Mouse (Mus musculus): ENCODE results near the gene Thbs2.
"Not testable (repeated sequence)": the region's sequence is repeated elsewhere in the genome, so short reads cannot be mapped to it uniquely, and the experiment has no call there.

Thbs2 gene

DNA sequence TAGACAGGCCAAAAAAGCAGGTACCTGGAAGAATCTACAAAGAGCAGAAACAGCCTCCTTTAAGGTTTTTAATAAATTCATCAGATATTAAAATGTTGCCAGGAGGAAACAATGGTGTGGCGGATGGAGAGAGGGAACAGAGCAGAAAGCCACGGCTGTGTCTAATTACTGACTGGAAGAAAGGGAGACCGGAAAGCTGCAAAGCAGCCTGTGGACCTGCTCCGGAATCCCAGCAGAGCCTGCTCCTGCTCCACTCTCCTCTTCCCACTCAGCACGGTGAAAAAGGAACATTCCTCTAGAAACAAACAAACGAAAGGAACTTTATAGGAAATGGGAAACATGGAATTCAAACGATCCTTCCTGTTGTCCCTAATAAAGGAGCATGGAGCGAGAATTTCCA is 69.6 kb downstream of the Thbs2 start:
- no peak for DNase-seq

- DNase-seq, result not testable (repeated sequence)
Observed at GRCm38 (mm10) chr17:14621006-14621405, 73.0 kb downstream of the Thbs2 start.

DNA sequence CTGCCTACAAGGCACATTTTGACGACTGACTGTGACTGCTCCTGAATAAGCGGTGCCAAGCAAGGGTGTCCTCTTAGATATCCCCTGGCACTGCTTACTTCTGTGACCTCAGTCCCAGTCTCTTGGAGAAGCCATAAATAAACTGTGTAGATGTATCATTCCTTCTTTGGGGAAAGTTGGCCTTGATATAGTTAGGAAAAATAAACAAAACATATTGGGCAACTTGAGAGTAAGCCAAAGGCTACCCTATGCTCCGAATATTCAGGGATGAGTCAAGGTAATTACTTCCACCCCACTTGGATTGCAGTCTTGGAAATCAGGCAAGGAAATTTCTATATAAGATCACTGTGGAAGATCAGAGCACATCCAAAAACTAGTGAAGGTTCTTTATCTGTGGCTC is 74.0 kb downstream of the Thbs2 start:
- DNase-seq, result no peak

GRCm38 (mm10) chr17:14619038-14619437 is 75.0 kb downstream of the Thbs2 start:
- DNase-seq, result no peak

Measured in kidney, adult 8-10 months (tissue).